Mouse (Mus musculus) liver, embryonic 14.5 days (tissue): ENCODE results near the gene Kctd21.

Source experiments
- CTCF ChIP-seq: IDR thresholded peaks from 2 replicates; pipeline ENCODE4 v1.5.1; 2016; ENCODE audit warnings: antibody characterized with exemption, low read depth, control low read depth
- EP300 ChIP-seq: IDR thresholded peaks from 2 replicates; pipeline ENCODE4 v1.6.1; 2016; ENCODE audit warnings: antibody characterized with exemption, low read depth

GRCm38 (mm10) chr7:97314646-97315045 is 17.5 kb upstream of the Kctd21 start:
- TF ChIP-seq EP300 (no peak), CTCF (no peak)
